Mouse (Mus musculus): ENCODE results near the gene Dynlrb1. TPM values are rescaled to one million over a fixed set of nuclear protein-coding genes. Genes with fewer than 3 reads are reported as not detected.

Gene Dynlrb1
- polyA plus RNA-seq, 1 experiment: 350 TPM

GRCm38 (mm10) chr2:155237276-155237675 lies 943 bp downstream of the Dynlrb1 start:
- TF ChIP-seq CEBPB (IDR thresholded peaks at IDR 0.05; ENCODE audit: low read depth) (no peak), USF1 (IDR thresholded peaks at IDR 0.05; ENCODE audit: low read depth) (no peak), MAX (IDR thresholded peaks at IDR 0.05) (no peak), CTCF (IDR thresholded peaks at IDR 0.05; ENCODE audit: control insufficient read depth, insufficient read depth, insufficient read length) (no peak), MYOG (IDR thresholded peaks at IDR 0.05; ENCODE audit: control insufficient read depth, extremely low read depth, insufficient read length) (no peak), FOSL1 (IDR thresholded peaks at IDR 0.05; ENCODE audit: insufficient read depth, low read length, poor library complexity, severe bottlenecking) (no peak), MYOD1 (IDR thresholded peaks at IDR 0.05; ENCODE audit: control insufficient read depth, insufficient read length, low read depth) (no peak)
- H3K36me3 ChIP-seq (ENCODE audit: control insufficient read depth, insufficient read depth): no peaks in the 10 kb centered on the region
- H3K79me2 ChIP-seq (ENCODE audit: control insufficient read depth, insufficient read depth): peaks cover 54% of the 10 kb centered on the region
- peak overlapping the region; percentile 55 for H3ac ChIP-seq (ENCODE audit: control insufficient read depth, insufficient read length, low read depth)
- peak overlapping the region; percentile 71 for H3K4me3 ChIP-seq (ENCODE audit: insufficient read depth, poor library complexity, severe bottlenecking)
- H3K79me3 ChIP-seq (ENCODE audit: low read depth): peaks cover 48% of the 10 kb centered on the region
- no peaks in the 10 kb centered on the region for H3K27me3 ChIP-seq (ENCODE audit: control insufficient read depth, insufficient read depth, insufficient read length)

- Histone ChIP-seq H3K36me3 (ENCODE audit: control insufficient read depth, insufficient read depth) (peaks cover 31% of the 10 kb centered on the region), H3ac (ENCODE audit: control insufficient read depth, insufficient read length, low read depth) (no peak overlapping the region), H3K79me3 (ENCODE audit: low read depth) (peaks cover 48% of the 10 kb centered on the region), H3K4me3 (ENCODE audit: insufficient read depth, poor library complexity, severe bottlenecking) (no peak overlapping the region), H3K27me3 (ENCODE audit: control insufficient read depth, insufficient read depth, insufficient read length) (no peaks in the 10 kb centered on the region), H3K79me2 (ENCODE audit: control insufficient read depth, insufficient read depth) (peaks cover 54% of the 10 kb centered on the region)
- TF ChIP-seq MAX (IDR thresholded peaks at IDR 0.05) (no peak), CTCF (IDR thresholded peaks at IDR 0.05; ENCODE audit: control insufficient read depth, insufficient read depth, insufficient read length) (no peak)
Measured at GRCm38 (mm10) chr2:155240915-155241314, 4.6 kb downstream of the Dynlrb1 start.

DNA sequence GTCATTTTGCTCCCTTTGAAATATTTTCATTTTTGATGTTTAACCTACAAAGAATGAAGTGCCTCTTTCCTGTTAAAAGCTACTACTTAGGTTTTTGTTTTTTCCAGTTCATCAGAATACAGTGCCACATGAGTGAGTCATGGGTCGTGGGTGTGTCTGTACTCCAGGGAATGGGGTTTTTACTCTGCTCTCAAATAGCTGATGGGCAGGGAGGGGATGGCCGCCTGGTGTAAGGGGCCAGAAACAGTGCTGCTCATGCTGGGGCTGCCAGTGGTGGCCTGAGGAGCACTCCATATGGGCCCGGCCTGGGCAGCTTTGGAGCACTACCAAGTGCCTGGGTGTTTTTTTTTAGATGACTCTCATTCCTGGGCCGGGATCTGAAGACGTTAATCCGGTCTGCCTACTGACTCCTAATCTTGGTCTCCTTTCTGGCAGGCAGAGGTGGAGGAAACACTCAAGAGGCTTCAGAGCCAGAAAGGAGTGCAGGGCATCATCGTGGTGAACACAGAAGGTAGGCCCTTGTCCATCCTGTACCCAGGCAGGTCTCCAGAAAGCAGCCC lies 6.0 kb downstream of the Dynlrb1 start:
- Histone ChIP-seq H3K36me3 (ENCODE audit: control insufficient read depth, insufficient read depth) (peaks cover 43% of the 10 kb centered on the region), H3K4me3 (ENCODE audit: insufficient read depth, poor library complexity, severe bottlenecking) (no peak overlapping the region), H3K79me3 (ENCODE audit: low read depth) (peaks cover 42% of the 10 kb centered on the region), H3K79me2 (ENCODE audit: control insufficient read depth, insufficient read depth) (peaks cover 45% of the 10 kb centered on the region), H3K27me3 (ENCODE audit: control insufficient read depth, insufficient read depth, insufficient read length) (no peaks in the 10 kb centered on the region), H3ac (ENCODE audit: control insufficient read depth, insufficient read length, low read depth) (no peak overlapping the region)
- TF ChIP-seq CTCF (IDR thresholded peaks at IDR 0.05; ENCODE audit: control insufficient read depth, insufficient read depth, insufficient read length) (no peak), CEBPB (IDR thresholded peaks at IDR 0.05; ENCODE audit: low read depth) (no peak), MAX (IDR thresholded peaks at IDR 0.05) (peak; percentile 29), MYOD1 (IDR thresholded peaks at IDR 0.05; ENCODE audit: control insufficient read depth, insufficient read length, low read depth) (no peak)

- no peak for TF ChIP-seq CEBPB (IDR thresholded peaks at IDR 0.05; ENCODE audit: low read depth)
- no peak for TF ChIP-seq MAX (IDR thresholded peaks at IDR 0.05)
- TF ChIP-seq MYOG (IDR thresholded peaks at IDR 0.05; ENCODE audit: control insufficient read depth, extremely low read depth, insufficient read length): no peak
- TF ChIP-seq CTCF (IDR thresholded peaks at IDR 0.05; ENCODE audit: control insufficient read depth, insufficient read depth, insufficient read length): no peak
- TF ChIP-seq MYOD1 (IDR thresholded peaks at IDR 0.05; ENCODE audit: control insufficient read depth, insufficient read length, low read depth): no peak
- no peak for TF ChIP-seq USF1 (IDR thresholded peaks at IDR 0.05; ENCODE audit: low read depth)
- peaks cover 6% of the 10 kb centered on the region for H3K79me3 ChIP-seq (ENCODE audit: low read depth)
- no peak overlapping the region for H3K4me3 ChIP-seq (ENCODE audit: insufficient read depth, poor library complexity, severe bottlenecking)
- H3K79me2 ChIP-seq (ENCODE audit: control insufficient read depth, insufficient read depth): peaks cover 7% of the 10 kb centered on the region
- no peaks in the 10 kb centered on the region for H3K27me3 ChIP-seq (ENCODE audit: control insufficient read depth, insufficient read depth, insufficient read length)
- no peak overlapping the region for H3ac ChIP-seq (ENCODE audit: control insufficient read depth, insufficient read length, low read depth)
- peaks cover 82% of the 10 kb centered on the region for H3K36me3 ChIP-seq (ENCODE audit: control insufficient read depth, insufficient read depth)
Measured at GRCm38 (mm10) chr2:155246231-155246630, 9.9 kb downstream of the Dynlrb1 start.

GRCm38 (mm10) chr2:155248206-155248605 lies 11.9 kb downstream of the Dynlrb1 start:
- H3K27me3 ChIP-seq (ENCODE audit: control insufficient read depth, insufficient read depth, insufficient read length): no peaks in the 10 kb centered on the region
- H3ac ChIP-seq (ENCODE audit: control insufficient read depth, insufficient read length, low read depth): no peak overlapping the region
- H3K79me2 ChIP-seq (ENCODE audit: control insufficient read depth, insufficient read depth): no peaks in the 10 kb centered on the region
- H3K4me3 ChIP-seq (ENCODE audit: insufficient read depth, poor library complexity, severe bottlenecking): no peak overlapping the region
- no peaks in the 10 kb centered on the region for H3K79me3 ChIP-seq (ENCODE audit: low read depth)
- peaks cover 78% of the 10 kb centered on the region for H3K36me3 ChIP-seq (ENCODE audit: control insufficient read depth, insufficient read depth)
- no peak for TF ChIP-seq MAX (IDR thresholded peaks at IDR 0.05)
- no peak for TF ChIP-seq CEBPB (IDR thresholded peaks at IDR 0.05; ENCODE audit: low read depth)
- no peak for TF ChIP-seq MYOD1 (IDR thresholded peaks at IDR 0.05; ENCODE audit: control insufficient read depth, insufficient read length, low read depth)
- TF ChIP-seq FOSL1 (IDR thresholded peaks at IDR 0.05; ENCODE audit: insufficient read depth, low read length, poor library complexity, severe bottlenecking): no peak
- no peak for TF ChIP-seq CTCF (IDR thresholded peaks at IDR 0.05; ENCODE audit: control insufficient read depth, insufficient read depth, insufficient read length)
- no peak for TF ChIP-seq MYOG (IDR thresholded peaks at IDR 0.05; ENCODE audit: control insufficient read depth, extremely low read depth, insufficient read length)
- TF ChIP-seq USF1 (IDR thresholded peaks at IDR 0.05; ENCODE audit: low read depth): no peak

- Histone ChIP-seq H3K79me3 (ENCODE audit: low read depth) (no peaks in the 10 kb centered on the region), H3K27me3 (ENCODE audit: control insufficient read depth, insufficient read depth, insufficient read length) (no peaks in the 10 kb centered on the region), H3K79me2 (ENCODE audit: control insufficient read depth, insufficient read depth) (no peaks in the 10 kb centered on the region), H3ac (ENCODE audit: control insufficient read depth, insufficient read length, low read depth) (no peak overlapping the region), H3K4me3 (ENCODE audit: insufficient read depth, poor library complexity, severe bottlenecking) (no peak overlapping the region), H3K36me3 (ENCODE audit: control insufficient read depth, insufficient read depth) (peaks cover 73% of the 10 kb centered on the region)
- TF ChIP-seq MYOG (IDR thresholded peaks at IDR 0.05; ENCODE audit: control insufficient read depth, extremely low read depth, insufficient read length): no peak
- no peak for TF ChIP-seq CTCF (IDR thresholded peaks at IDR 0.05; ENCODE audit: control insufficient read depth, insufficient read depth, insufficient read length)
- TF ChIP-seq USF1 (IDR thresholded peaks at IDR 0.05; ENCODE audit: low read depth): no peak
- TF ChIP-seq FOSL1 (IDR thresholded peaks at IDR 0.05; ENCODE audit: insufficient read depth, low read length, poor library complexity, severe bottlenecking): no peak
- no peak for TF ChIP-seq MYOD1 (IDR thresholded peaks at IDR 0.05; ENCODE audit: control insufficient read depth, insufficient read length, low read depth)
- TF ChIP-seq MAX (IDR thresholded peaks at IDR 0.05): no peak
- TF ChIP-seq CEBPB (IDR thresholded peaks at IDR 0.05; ENCODE audit: low read depth): no peak
Measured at GRCm38 (mm10) chr2:155248718-155249117, 12.4 kb downstream of the Dynlrb1 start.
